Mouse (Mus musculus): ENCODE measurements around the gene Mageb16. TPM values are rescaled to one million over a fixed set of nuclear protein-coding genes. Genes with fewer than 3 reads are reported as not detected.

Mageb16 gene
- not detected in 2 replicates for polyA plus RNA-seq (2014; fragmentation: Nextera tagmentation; extraction: Ambion mirVana)

DNA sequence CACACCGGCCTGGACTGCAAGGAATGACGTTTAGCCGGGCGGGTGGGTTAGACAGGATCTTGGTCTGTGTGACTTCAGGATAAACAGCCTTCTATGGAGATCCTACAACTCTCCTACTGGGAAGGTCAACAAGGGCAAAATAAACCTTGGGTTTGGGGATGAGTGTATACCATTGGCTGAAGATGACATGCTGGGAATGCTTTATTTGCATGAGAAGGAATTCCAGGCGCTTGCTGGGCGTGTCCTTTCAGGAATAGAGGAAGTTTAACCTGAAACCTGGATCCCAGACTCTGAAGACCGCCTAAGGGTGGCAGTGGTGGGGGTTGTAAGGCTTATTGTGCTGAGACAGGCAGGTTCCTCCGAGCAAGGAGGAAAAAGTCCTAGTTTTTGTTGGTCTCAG, at the start of gene Mageb16:
TSS of gene Mageb16 (minus strand) at position 25 of the 400 bp plus-strand sequence.
- no peaks in the 10 kb centered on the region for H3K9me3 ChIP-seq (ENCODE audit: control insufficient read depth, low read length)
- no peaks in the 10 kb centered on the region for H3K4me1 ChIP-seq (ENCODE audit: control insufficient read depth in 2 of 2, insufficient read depth in 2 of 2, low read length in 2 of 2)
- no peak within 1 kb of the TSS for H3K27ac ChIP-seq (replicated peaks in 1 of 2; ENCODE audit: control insufficient read depth in 1 of 2, insufficient read depth in 1 of 2, low read depth in 2 of 2, low read length in 2 of 2)
- WGBS: 58% methylated on average over 8 of the region's 8 CpGs
- no peak within 1 kb of the TSS for H3K4me3 ChIP-seq (ENCODE audit: control insufficient read depth in 1 of 2, insufficient read depth in 1 of 2, low read depth in 1 of 2, low read length in 2 of 2)
- no peak within 1 kb of the TSS for H3K9ac ChIP-seq (ENCODE audit: low read length)
- H3K4me2 ChIP-seq (ENCODE audit: low read length): no peak within 1 kb of the TSS
- no peaks in the 10 kb centered on the region for H3K27me3 ChIP-seq (ENCODE audit: control insufficient read depth, insufficient read depth, low read length)
- no peak for ATAC-seq (ENCODE audit: insufficient number of reproducible peaks, insufficient read depth, low FRiP score, low read depth)
- no peaks in the 10 kb centered on the region for H3K36me3 ChIP-seq (ENCODE audit: control insufficient read depth, insufficient read depth, low read length)

- H3K9me3 ChIP-seq (ENCODE audit: control insufficient read depth, low read length): no peaks in the 10 kb centered on the region
- H3K4me3 ChIP-seq (ENCODE audit: control insufficient read depth in 1 of 2, insufficient read depth in 1 of 2, low read depth in 1 of 2, low read length in 2 of 2): no peak overlapping the region
- no peaks in the 10 kb centered on the region for H3K27me3 ChIP-seq (ENCODE audit: control insufficient read depth, insufficient read depth, low read length)
- ATAC-seq (ENCODE audit: insufficient number of reproducible peaks, insufficient read depth, low FRiP score, low read depth): no peak
- H3K27ac ChIP-seq (replicated peaks in 1 of 2; ENCODE audit: control insufficient read depth in 1 of 2, insufficient read depth in 1 of 2, low read depth in 2 of 2, low read length in 2 of 2): no peak overlapping the region
- no peaks in the 10 kb centered on the region for H3K36me3 ChIP-seq (ENCODE audit: control insufficient read depth, insufficient read depth, low read length)
- H3K9ac ChIP-seq (ENCODE audit: low read length): no peak overlapping the region
- no peak overlapping the region for H3K4me2 ChIP-seq (ENCODE audit: low read length)
- WGBS: 28% methylated on average over 2 of the region's 2 CpGs
- H3K4me1 ChIP-seq (ENCODE audit: control insufficient read depth in 2 of 2, insufficient read depth in 2 of 2, low read length in 2 of 2): no peaks in the 10 kb centered on the region
Observed at GRCm38 (mm10) chrX:79651091-79651490, 20.1 kb downstream of the Mageb16 start.

DNA sequence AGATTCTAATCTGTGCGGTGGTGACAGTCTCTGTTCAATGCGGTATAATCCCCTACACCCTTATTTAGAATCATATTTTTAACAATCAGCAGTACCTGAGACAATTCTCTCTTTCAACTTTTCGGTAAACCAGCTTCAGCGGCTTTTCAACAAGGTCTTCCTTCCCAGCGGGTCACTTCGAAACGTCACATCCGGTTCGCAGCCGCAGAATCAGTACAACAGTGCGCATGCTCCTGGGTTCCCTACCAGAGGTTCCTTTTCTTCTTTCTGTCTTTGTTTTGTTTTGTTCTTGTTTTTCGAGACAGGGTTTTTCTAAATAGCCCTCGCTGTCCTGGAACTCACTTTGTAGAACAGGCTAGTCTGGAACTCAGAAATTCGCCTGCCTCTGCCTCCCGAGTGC, 35.8 kb downstream of the Mageb16 start:
- H3K9ac ChIP-seq (ENCODE audit: low read length): no peak overlapping the region
- H3K27ac ChIP-seq (replicated peaks in 1 of 2; ENCODE audit: control insufficient read depth in 1 of 2, insufficient read depth in 1 of 2, low read depth in 2 of 2, low read length in 2 of 2): no peak overlapping the region
- ATAC-seq (ENCODE audit: insufficient number of reproducible peaks, insufficient read depth, low FRiP score, low read depth): no peak
- H3K27me3 ChIP-seq (ENCODE audit: control insufficient read depth, insufficient read depth, low read length): no peaks in the 10 kb centered on the region
- H3K4me1 ChIP-seq (ENCODE audit: control insufficient read depth in 2 of 2, insufficient read depth in 2 of 2, low read length in 2 of 2): no peaks in the 10 kb centered on the region
- H3K9me3 ChIP-seq (ENCODE audit: control insufficient read depth, low read length): no peaks in the 10 kb centered on the region
- H3K4me3 ChIP-seq (ENCODE audit: control insufficient read depth in 1 of 2, insufficient read depth in 1 of 2, low read depth in 1 of 2, low read length in 2 of 2): no peak overlapping the region
- H3K36me3 ChIP-seq (ENCODE audit: control insufficient read depth, insufficient read depth, low read length): no peaks in the 10 kb centered on the region
- WGBS: 80% methylated on average over 15 of the region's 15 CpGs
- no peak overlapping the region for H3K4me2 ChIP-seq (ENCODE audit: low read length)

GRCm38 (mm10) chrX:79606462-79606861, 64.8 kb downstream of the Mageb16 start:
- no peak overlapping the region for H3K4me2 ChIP-seq (ENCODE audit: low read length)
- H3K36me3 ChIP-seq (ENCODE audit: control insufficient read depth, insufficient read depth, low read length): no peaks in the 10 kb centered on the region
- no peak for ATAC-seq (ENCODE audit: insufficient number of reproducible peaks, insufficient read depth, low FRiP score, low read depth)
- no peaks in the 10 kb centered on the region for H3K4me1 ChIP-seq (ENCODE audit: control insufficient read depth in 2 of 2, insufficient read depth in 2 of 2, low read length in 2 of 2)
- 55% methylated on average over 2 of the region's 2 CpGs for WGBS
- H3K27me3 ChIP-seq (ENCODE audit: control insufficient read depth, insufficient read depth, low read length): no peaks in the 10 kb centered on the region
- H3K4me3 ChIP-seq (ENCODE audit: control insufficient read depth in 1 of 2, insufficient read depth in 1 of 2, low read depth in 1 of 2, low read length in 2 of 2): no peak overlapping the region
- H3K9ac ChIP-seq (ENCODE audit: low read length): no peak overlapping the region
- H3K27ac ChIP-seq (replicated peaks in 1 of 2; ENCODE audit: control insufficient read depth in 1 of 2, insufficient read depth in 1 of 2, low read depth in 2 of 2, low read length in 2 of 2): no peak overlapping the region
- H3K9me3 ChIP-seq (ENCODE audit: control insufficient read depth, low read length): no peaks in the 10 kb centered on the region

Other genes starting within 250 kb of the Mageb16 start
- gene Gm7173, start 154.2 kb downstream of the Mageb16 start, polyA plus RNA-seq (2014; fragmentation: Nextera tagmentation; extraction: Ambion mirVana): 0.19 and 0.28 TPM in 2 replicates